Mouse (Mus musculus): ENCODE measurements around the gene Mpst. TPM values are rescaled to one million over a fixed set of nuclear protein-coding genes. Genes with fewer than 3 reads are reported as not detected.

Mpst gene
- polyA plus RNA-seq, 1 experiment from 2014 or later, result 3.2 TPM

DNA sequence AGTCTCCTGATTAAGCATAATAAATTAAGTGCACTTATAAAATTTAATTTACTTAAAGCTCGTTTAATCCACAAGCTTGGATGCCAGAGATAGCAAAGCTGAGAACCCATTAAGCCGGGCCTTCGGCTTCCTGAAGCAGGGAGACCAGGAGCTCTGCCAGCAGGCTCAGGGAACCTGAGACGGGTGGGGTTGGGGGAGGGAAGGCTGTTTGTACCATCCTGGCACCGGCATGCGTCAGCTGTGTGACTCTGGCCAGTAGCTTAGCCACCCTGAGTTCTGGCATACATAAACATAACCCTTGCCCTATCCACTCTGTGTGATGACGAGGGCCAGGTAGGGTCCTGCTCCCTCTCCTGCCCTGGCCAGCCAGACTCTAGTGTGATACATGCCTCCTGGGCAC, 49.8 kb downstream of the Mpst start:
- H3K9ac ChIP-seq (replicated peaks), result no peak overlapping the region
- ATAC-seq (ENCODE audit: low FRiP score), result no peak
- H3K4me2 ChIP-seq, result no peak overlapping the region
- H3K36me3 ChIP-seq, result no peaks in the 10 kb centered on the region
- no peaks in the 10 kb centered on the region for H3K4me1 ChIP-seq
- H3K27ac ChIP-seq (replicated peaks), result no peak overlapping the region
- no peaks in the 10 kb centered on the region for H3K27me3 ChIP-seq (replicated peaks)
- 54% methylated on average over 7 of the region's 7 CpGs for WGBS
- no peak overlapping the region for H3K4me3 ChIP-seq (replicated peaks)
- H3K9me3 ChIP-seq (replicated peaks), result no peaks in the 10 kb centered on the region

DNA sequence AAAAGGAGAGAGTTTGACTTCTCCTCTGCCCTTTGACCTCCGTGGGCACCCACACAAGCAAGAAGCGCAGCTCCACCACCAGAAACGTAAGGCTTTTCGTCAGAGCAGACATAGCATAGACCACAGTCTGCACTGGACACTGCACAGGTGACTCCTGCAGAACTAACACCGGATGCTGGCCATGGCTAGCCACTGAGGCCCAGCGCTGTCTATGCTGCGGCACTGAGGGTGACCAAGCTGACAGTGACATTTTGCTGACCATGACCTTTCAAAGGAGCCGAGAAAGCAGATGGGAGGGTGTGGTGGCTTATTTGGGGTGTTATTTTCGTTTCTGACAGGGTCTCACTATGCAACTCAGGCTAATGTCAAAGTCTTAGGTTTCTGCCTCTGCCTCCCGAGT, 51.0 kb downstream of the Mpst start:
- H3K4me1 ChIP-seq, result no peaks in the 10 kb centered on the region
- H3K27me3 ChIP-seq (replicated peaks), result no peaks in the 10 kb centered on the region
- H3K4me2 ChIP-seq, result no peak overlapping the region
- H3K9ac ChIP-seq (replicated peaks), result no peak overlapping the region
- no peaks in the 10 kb centered on the region for H3K36me3 ChIP-seq
- H3K27ac ChIP-seq (replicated peaks), result no peak overlapping the region
- no peak overlapping the region for H3K4me3 ChIP-seq (replicated peaks)
- no peaks in the 10 kb centered on the region for H3K9me3 ChIP-seq (replicated peaks)
- WGBS, result 80% methylated on average over 10 of the region's 10 CpGs
- no peak for ATAC-seq (ENCODE audit: low FRiP score)

DNA sequence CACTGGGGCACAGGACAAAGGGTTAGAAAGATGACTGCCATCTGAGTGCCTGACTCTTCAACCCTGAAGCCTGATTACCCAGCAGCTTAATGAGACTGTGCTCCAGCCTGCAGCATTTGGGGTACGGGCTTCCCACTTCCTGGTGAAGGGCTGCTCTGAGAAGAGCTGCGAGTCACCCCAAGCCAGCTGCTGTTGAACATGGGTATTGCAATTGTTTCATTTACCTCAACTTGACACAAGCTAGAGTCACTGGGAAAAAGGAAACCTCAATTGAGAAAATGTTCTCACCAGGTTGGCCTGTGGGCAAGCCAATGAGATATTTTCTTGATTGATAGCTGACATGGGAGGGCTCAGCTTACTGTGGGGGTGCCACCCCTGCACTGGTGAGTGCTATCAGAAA, 56.8 kb downstream of the Mpst start:
- H3K36me3 ChIP-seq, result no peaks in the 10 kb centered on the region
- no peak overlapping the region for H3K4me2 ChIP-seq

More for the DNA sequence above, 56.8 kb downstream of the Mpst start:
- Histone ChIP-seq H3K4me1 (no peaks in the 10 kb centered on the region), H3K4me3 (replicated peaks) (no peak overlapping the region), H3K9me3 (replicated peaks) (no peaks in the 10 kb centered on the region), H3K9ac (replicated peaks) (no peak overlapping the region), H3K27me3 (replicated peaks) (no peaks in the 10 kb centered on the region; the same call in 1 of the 2 replicates), H3K27ac (replicated peaks) (no peak overlapping the region)
- ATAC-seq (ENCODE audit: low FRiP score), result no peak
- WGBS, result 78% methylated on average over 2 of the region's 2 CpGs

Other genes with a start within 250 kb of the Mpst start
- 88.4 and 99.8 TPM in 2 replicates for gene Ift27, start 232.3 kb upstream of the Mpst start, polyA plus RNA-seq (2015; fragmentation: Nextera tagmentation; extraction: Ambion mirVana)
- 4.4 and 5.0 TPM in 2 replicates for gene Pvalb, start 200.0 kb upstream of the Mpst start, polyA plus RNA-seq (2015; fragmentation: Nextera tagmentation; extraction: Ambion mirVana)
- gene Ncf4, start 161.6 kb upstream of the Mpst start, polyA plus RNA-seq (2015; fragmentation: Nextera tagmentation; extraction: Ambion mirVana), result 1.6 and 4.2 TPM in 2 replicates
- gene Csf2rb2, start 100.7 kb upstream of the Mpst start, polyA plus RNA-seq (2015; fragmentation: Nextera tagmentation; extraction: Ambion mirVana), result 0.10 and 0.38 TPM in 2 replicates
- gene Csf2rb, start 80.7 kb upstream of the Mpst start, polyA plus RNA-seq (2015; fragmentation: Nextera tagmentation; extraction: Ambion mirVana), result 0.92 and 1.3 TPM in 2 replicates
- not detected in 2 replicates for gene Tex33, start 10.5 kb upstream of the Mpst start, polyA plus RNA-seq (2015; fragmentation: Nextera tagmentation; extraction: Ambion mirVana)
- gene Tst, start 509 bp upstream of the Mpst start, polyA plus RNA-seq (2015; fragmentation: Nextera tagmentation; extraction: Ambion mirVana), result 16.9 and 37.0 TPM in 2 replicates
- 141 and 158 TPM in 2 replicates for gene Kctd17, start 22.1 kb downstream of the Mpst start, polyA plus RNA-seq (2015; fragmentation: Nextera tagmentation; extraction: Ambion mirVana)
- gene Tmprss6, start 62.2 kb downstream of the Mpst start, polyA plus RNA-seq (2015; fragmentation: Nextera tagmentation; extraction: Ambion mirVana), result 0.05 and 0.69 TPM in 2 replicates
- gene Il2rb, start 88.9 kb downstream of the Mpst start, polyA plus RNA-seq (2015; fragmentation: Nextera tagmentation; extraction: Ambion mirVana), result 0.12 and 2.8 TPM in 2 replicates
- gene C1qtnf6, start 125.0 kb downstream of the Mpst start, polyA plus RNA-seq (2015; fragmentation: Nextera tagmentation; extraction: Ambion mirVana), result 7.7 and 12.9 TPM in 2 replicates
- gene Sstr3, start 138.3 kb downstream of the Mpst start, polyA plus RNA-seq (2015; fragmentation: Nextera tagmentation; extraction: Ambion mirVana), result 0.50 and 0.57 TPM in 2 replicates
- gene Rac2, start 166.4 kb downstream of the Mpst start, polyA plus RNA-seq (2015; fragmentation: Nextera tagmentation; extraction: Ambion mirVana), result 6.7 and 77.0 TPM in 2 replicates
- 7.3 and 13.2 TPM in 2 replicates for gene Cyth4, start 190.6 kb downstream of the Mpst start, polyA plus RNA-seq (2015; fragmentation: Nextera tagmentation; extraction: Ambion mirVana)

All from neural tube, embryonic 15.5 days (tissue).